11 mouse cellular contexts compared by ENCODE assay signal in genomic region chr11:85850233-85850632, GRCm38 (mm10). TPM values are rescaled to one million over a fixed set of nuclear protein-coding genes. Genes with fewer than 3 reads are reported as not detected.
DNase-seq lines count a peak whose midpoint lies in the region; ATAC-seq and TF ChIP-seq lines count a peak whose summit lies in the region.
"Had no signal": no experiment of that assay in that cellular context is flagged by ENCODE, and none has a peak within 500 bp of the region (broad histone marks: within the 10 kb centered on the region; RNA-seq: fewer than 3 reads in every experiment).

Gene Gm11444 (minus strand): TSS chr11:85850333.

- H3K4me1 ChIP-seq in kidney, embryonic 15.5 days = peaks cover 20% of the 10 kb centered on the region
- H3K4me1 ChIP-seq in embryonic facial prominence, embryonic 12.5 days = no peaks in the 10 kb centered on the region
- no peaks in the 10 kb centered on the region for H3K4me1 ChIP-seq in forebrain, postnatal 0 days (ENCODE audit: insufficient read depth)
- no peaks in the 10 kb centered on the region for H3K4me1 ChIP-seq in midbrain, embryonic 11.5 days (ENCODE audit: control insufficient read depth, insufficient read depth, low read length)
- H3K4me1 ChIP-seq: liver, embryonic 13.5 days had no signal

- no peaks in the 10 kb centered on the region for H3K9me3 ChIP-seq in kidney, embryonic 15.5 days (replicated peaks)
- H3K9me3 ChIP-seq in embryonic facial prominence, embryonic 12.5 days = no peaks in the 10 kb centered on the region
- H3K9me3 ChIP-seq in forebrain, postnatal 0 days (ENCODE audit: low read length) = no peaks in the 10 kb centered on the region
- H3K9me3 ChIP-seq in midbrain, embryonic 11.5 days (ENCODE audit: control insufficient read depth, low read length) = no peaks in the 10 kb centered on the region
- H3K9me3 ChIP-seq: liver, embryonic 13.5 days had no signal

- no peaks in the 10 kb centered on the region for H3K36me3 ChIP-seq in kidney, embryonic 15.5 days
- H3K36me3 ChIP-seq in embryonic facial prominence, embryonic 12.5 days = no peaks in the 10 kb centered on the region
- no peaks in the 10 kb centered on the region for H3K36me3 ChIP-seq in forebrain, postnatal 0 days (ENCODE audit: insufficient read depth)
- H3K36me3 ChIP-seq in midbrain, embryonic 11.5 days (ENCODE audit: control insufficient read depth, insufficient read depth, low read length) = no peaks in the 10 kb centered on the region
- H3K36me3 ChIP-seq: liver, embryonic 13.5 days had no signal

- peaks cover 20% of the 10 kb centered on the region for H3K27me3 ChIP-seq in kidney, embryonic 15.5 days
- H3K27me3 ChIP-seq in embryonic facial prominence, embryonic 12.5 days = 0 out of 2 replicates have a peak, but pooled peaks cover 2% of the 10 kb centered on the region
- H3K27me3 ChIP-seq in forebrain, postnatal 0 days (ENCODE audit: insufficient read depth, low read length) = peaks cover 19% of the 10 kb centered on the region
- H3K27me3 ChIP-seq in midbrain, embryonic 11.5 days (ENCODE audit: control insufficient read depth, insufficient read depth, low read length) = peaks cover 15% of the 10 kb centered on the region

- H3K4me2 ChIP-seq in kidney, embryonic 15.5 days = peak within 1 kb of the TSS; percentile 60
- peak within 1 kb of the TSS; percentile 48 for H3K4me2 ChIP-seq in embryonic facial prominence, embryonic 12.5 days (replicated peaks)
- peak within 1 kb of the TSS; percentile 44 for H3K4me2 ChIP-seq in forebrain, postnatal 0 days (ENCODE audit: low read depth)
- peak within 1 kb of the TSS; percentile 52; the same call in 1 of the 2 replicates for H3K4me2 ChIP-seq in midbrain, embryonic 11.5 days

- H3K4me3 ChIP-seq in kidney, embryonic 15.5 days (replicated peaks) = peak within 1 kb of the TSS; percentile 35; the same call in 1 of the 2 replicates
- H3K4me3 ChIP-seq in embryonic facial prominence, embryonic 12.5 days = 0 out of 2 replicates have a peak within 1 kb of the TSS, but pooled peaks have one; percentile 17
- peak within 1 kb of the TSS; percentile 13; the same call in 1 of the 2 replicates for H3K4me3 ChIP-seq in forebrain, postnatal 0 days (ENCODE audit: low read depth, low read length)
- no peak within 1 kb of the TSS for H3K4me3 ChIP-seq in midbrain, embryonic 11.5 days (ENCODE audit: low read depth, low read length)

- 87% methylated on average over 6 of the region's 6 CpGs for WGBS in kidney, embryonic 15.5 days
- WGBS in embryonic facial prominence, embryonic 12.5 days = 86% methylated on average over 6 of the region's 6 CpGs
- 77% methylated on average over 6 of the region's 6 CpGs for WGBS in forebrain, postnatal 0 days
- 84% methylated on average over 6 of the region's 6 CpGs for WGBS in midbrain, embryonic 11.5 days

- ATAC-seq in kidney, embryonic 15.5 days (replicated peaks; ENCODE audit: low FRiP score) = no peak
- no peak for ATAC-seq in embryonic facial prominence, embryonic 12.5 days (ENCODE audit: insufficient number of reproducible peaks, insufficient read depth, low FRiP score, low TSS enrichment)
- no peak for ATAC-seq in forebrain, postnatal 0 days
- no peak for ATAC-seq in midbrain, embryonic 11.5 days (ENCODE audit: low FRiP score)
- ATAC-seq: activated CD4-positive, CD25-positive, alpha-beta regulatory T cell, adult 4 months had no signal

- H3K9ac ChIP-seq in kidney, embryonic 15.5 days = no peak within 1 kb of the TSS
- no peak within 1 kb of the TSS for H3K9ac ChIP-seq in embryonic facial prominence, embryonic 12.5 days
- no peak within 1 kb of the TSS for H3K9ac ChIP-seq in forebrain, postnatal 0 days
- H3K9ac ChIP-seq in midbrain, embryonic 11.5 days (ENCODE audit: low read length) = no peak within 1 kb of the TSS
- H3K9ac ChIP-seq: liver, embryonic 13.5 days had no signal

- no peak for DNase-seq in kidney, postnatal 10 days
- no peak for DNase-seq in forebrain, postnatal 0 days
- DNase-seq in midbrain, embryonic 11.5 days (ENCODE audit: low spot score, missing footprints) = no peak
- no peak for DNase-seq in thymus, adult 18-20 months
- no peak for DNase-seq in layer of hippocampus, adult 9-10 months (ENCODE audit: low spot score)
- DNase-seq: liver, embryonic 13.5 days; thymus, postnatal 36 days had no signal

- TF ChIP-seq CTCF in forebrain, postnatal 0 days (IDR thresholded peaks at IDR 0.05; ENCODE audit: low read depth) = no peak

- no peak within 1 kb of the TSS for H3K27ac ChIP-seq in kidney, embryonic 15.5 days
- no peak within 1 kb of the TSS for H3K27ac ChIP-seq in embryonic facial prominence, embryonic 12.5 days
- no peak within 1 kb of the TSS for H3K27ac ChIP-seq in forebrain, postnatal 0 days (ENCODE audit: low read depth, low read length)
- no peak within 1 kb of the TSS for H3K27ac ChIP-seq in midbrain, embryonic 11.5 days (ENCODE audit: low read depth, low read length)
- H3K27ac ChIP-seq: liver, embryonic 13.5 days had no signal

RNA-seq across cellular contexts. Expression of gene Gm11444, which starts in this region (rescaled TPM):
- polyA plus RNA-seq in kidney, embryonic 15.5 days (2015; fragmentation: Nextera tagmentation; extraction: Ambion mirVana) = not detected in 2 replicates
- 0.43 TPM in 1 of 2 replicates, not detected in the other for polyA plus RNA-seq in embryonic facial prominence, embryonic 12.5 days (2016; fragmentation: Nextera tagmentation; extraction: Ambion mirVana)
- not detected in 2 replicates for total RNA-seq in forebrain, postnatal 0 days (2014; rRNA removed)
- polyA plus RNA-seq in forebrain, postnatal 0 days (2015; fragmentation: Nextera tagmentation; extraction: Ambion mirVana) = not detected in 2 replicates
- polyA plus RNA-seq in midbrain, embryonic 11.5 days (2014; fragmentation: Nextera tagmentation; extraction: Ambion mirVana) = not detected in 2 replicates
- polyA plus RNA-seq: gonadal fat pad, adult 2 months; liver, embryonic 13.5 days had no signal
